Mouse (Mus musculus) urinary bladder, postnatal 36 days (tissue): ENCODE measurements around the gene Per1.

Experiments
- DNase-seq, 2 experiments: peaks; one replicate each; pipeline ENCODE4 v3.0.0; 2022; ENCODE audit warnings: low spot score in 2 of 2, mixed read lengths in 1 of 2

Gene Per1

GRCm38 (mm10) chr11:69114621-69115020 is 19.6 kb downstream of the Per1 start:
- no peak for DNase-seq

GRCm38 (mm10) chr11:69116843-69117242 is 21.8 kb downstream of the Per1 start:
- DNase-seq, result no peak

GRCm38 (mm10) chr11:69117737-69118695 is 23.0 kb downstream of the Per1 start:
- DNase-seq, result peak; percentile 53 to 65

GRCm38 (mm10) chr11:69118765-69119164 is 23.7 kb downstream of the Per1 start:
- DNase-seq, result peak; percentile 85 to 87

- no peak for DNase-seq
These were observed 24.6 kb downstream of the Per1 start for GRCm38 (mm10) chr11:69119446-69120155.

- DNase-seq, result no peak
These were observed 25.4 kb downstream of the Per1 start, which contains the start of gene Hes7 for GRCm38 (mm10) chr11:69120221-69121000. Hes7 (plus strand) TSS chr11:69120404.

GRCm38 (mm10) chr11:69121001-69121740 is 26.2 kb downstream of the Per1 start:
- DNase-seq, result no peak

GRCm38 (mm10) chr11:69121741-69122335 is 26.8 kb downstream of the Per1 start:
- no peak for DNase-seq

GRCm38 (mm10) chr11:69122336-69122951 is 27.4 kb downstream of the Per1 start, which contains the start of gene 9130213A22Rik:
9130213A22Rik (minus strand) TSS chr11:69122589.
- DNase-seq, result peak; percentile 81 to 85

- peak; percentile 72 to 85 for DNase-seq
These were observed 28.2 kb downstream of the Per1 start for GRCm38 (mm10) chr11:69123056-69123692.

- peak; percentile 87 to 89 for DNase-seq
These were observed 28.9 kb downstream of the Per1 start for GRCm38 (mm10) chr11:69123693-69124497.

- no peak for DNase-seq
These were observed 29.5 kb downstream of the Per1 start for GRCm38 (mm10) chr11:69124498-69124847.

GRCm38 (mm10) chr11:69125041-69125851 is 30.2 kb downstream of the Per1 start:
- DNase-seq, result peak; percentile 68 to 78

- DNase-seq, result no peak
These were observed 30.7 kb downstream of the Per1 start, which contains the start of gene Aloxe3 for GRCm38 (mm10) chr11:69125852-69125918. Aloxe3 (plus strand) TSS chr11:69125896.

- no peak for DNase-seq
These were observed 31.1 kb downstream of the Per1 start for GRCm38 (mm10) chr11:69125919-69126705.

- DNase-seq, result no peak
These were observed 31.7 kb downstream of the Per1 start for GRCm38 (mm10) chr11:69126706-69127095.

- no peak for DNase-seq
These were observed 33.6 kb downstream of the Per1 start for GRCm38 (mm10) chr11:69128426-69129122.
